Mouse (Mus musculus): Measurements from ENCODE around the gene Amotl2.

DNA sequence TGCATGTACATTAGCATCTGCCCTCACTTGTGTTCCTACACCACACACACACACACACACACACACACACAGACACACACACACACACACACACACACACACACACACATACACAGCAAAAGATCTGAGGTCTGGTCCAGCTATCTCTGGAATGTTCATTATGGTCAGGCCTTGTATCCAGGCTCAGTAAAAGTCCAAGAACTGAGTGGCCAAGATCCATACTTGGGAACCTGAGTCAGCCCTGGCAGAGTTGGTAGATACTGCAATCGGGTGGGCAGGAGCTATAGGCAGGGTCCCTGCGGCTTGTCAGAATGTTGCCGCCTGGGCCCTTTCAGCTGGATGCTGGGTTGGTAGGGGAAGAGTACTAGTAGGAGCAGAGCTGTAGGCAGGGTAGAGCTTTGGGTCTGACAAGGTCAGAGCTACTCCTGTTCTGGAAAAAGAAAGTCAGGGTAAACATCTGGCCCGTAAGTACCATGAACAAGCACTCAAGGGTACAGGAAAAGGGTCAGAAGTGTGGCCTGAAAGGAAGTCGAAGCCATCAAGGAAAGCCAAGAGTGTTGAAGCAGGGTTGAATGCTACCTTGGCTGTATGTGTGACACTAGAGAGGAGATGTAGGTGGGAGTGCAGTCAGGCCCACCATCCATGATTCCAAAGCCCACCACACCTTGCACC lies 35.3 kb downstream of the Amotl2 start:
- TF ChIP-seq CTCF (IDR thresholded peaks at IDR 0.05; ENCODE audit: borderline replicate concordance, extremely low read depth, insufficient read depth, insufficient read length) (no peak), POLR2A (IDR thresholded peaks at IDR 0.05; ENCODE audit: borderline replicate concordance, extremely low read depth, insufficient read depth, insufficient read length, poor library complexity, severe bottlenecking) (no peak)

Data from brain, embryonic 14.5 days (tissue).